Mouse (Mus musculus) spleen, postnatal 4 days (tissue): ENCODE measurements at regions not wholly inside any gene's neighbourhood (a gene's known extent, or its start where the extent isn't known, plus 50 kb on each side); places are given as distances from the start of the nearest gene placed in this dataset.
A peak's percentile ranks its signal among the peaks of the same experiment; 100 is the strongest.

Source experiments
- DNase-seq, 2 experiments: peaks; one replicate each; pipeline ENCODE4 v3.0.0; 2022; ENCODE audit warnings: low spot score in 2 of 2

DNA sequence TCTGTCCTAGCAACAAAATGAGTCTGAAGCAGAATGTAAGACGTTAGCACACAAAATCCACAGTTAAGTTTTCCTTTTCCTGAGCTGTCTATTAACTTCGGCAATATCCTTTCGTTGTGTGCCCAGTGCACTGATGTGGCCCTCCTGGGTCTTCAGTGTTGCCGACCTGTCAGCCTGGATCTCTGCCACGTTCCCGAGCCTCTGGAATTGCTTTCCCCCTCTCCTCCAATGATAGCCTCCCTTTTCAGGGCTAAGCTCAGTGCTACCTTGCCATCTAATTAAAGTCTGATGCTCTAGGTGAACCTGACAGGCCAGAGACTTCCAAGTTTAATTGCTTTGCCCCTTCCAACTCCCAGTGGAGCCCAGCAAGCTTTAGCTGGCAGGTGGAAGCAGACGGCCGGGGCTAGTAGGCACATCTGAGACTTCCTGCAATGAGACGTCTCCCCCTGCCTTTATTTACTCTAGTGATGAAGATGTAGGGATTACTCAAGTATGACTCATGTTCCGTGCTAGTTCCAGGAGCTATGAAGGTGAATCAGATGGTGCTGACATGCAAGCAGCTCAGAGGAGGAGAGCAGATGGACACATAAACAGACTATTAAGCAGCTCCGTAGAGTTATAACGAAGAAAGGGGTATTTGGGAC is 894.3 kb upstream of the Car8 start:
- peak; percentile 7 to 54 for DNase-seq

DNA sequence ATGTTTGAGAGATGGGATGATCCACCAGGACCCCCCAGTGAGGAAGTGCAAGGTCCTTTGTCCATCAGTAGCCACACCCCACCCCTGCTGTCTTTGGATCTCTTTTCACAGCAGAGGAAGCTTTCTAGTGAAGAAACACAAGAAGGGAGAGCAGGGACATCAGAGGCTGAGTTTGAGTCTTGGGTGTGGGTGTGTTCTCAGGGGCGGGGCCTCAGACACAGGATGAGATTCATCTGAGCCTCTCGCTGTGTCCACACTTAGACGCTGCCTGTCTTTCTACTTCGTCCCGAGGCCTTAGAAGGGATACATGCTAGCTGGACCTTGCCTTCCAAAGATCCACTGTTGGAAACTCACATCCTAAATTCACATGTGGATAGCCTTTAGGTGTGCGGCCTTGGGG is 893.5 kb upstream of the Car8 start:
- DNase-seq: peak; percentile 15 to 60

DNA sequence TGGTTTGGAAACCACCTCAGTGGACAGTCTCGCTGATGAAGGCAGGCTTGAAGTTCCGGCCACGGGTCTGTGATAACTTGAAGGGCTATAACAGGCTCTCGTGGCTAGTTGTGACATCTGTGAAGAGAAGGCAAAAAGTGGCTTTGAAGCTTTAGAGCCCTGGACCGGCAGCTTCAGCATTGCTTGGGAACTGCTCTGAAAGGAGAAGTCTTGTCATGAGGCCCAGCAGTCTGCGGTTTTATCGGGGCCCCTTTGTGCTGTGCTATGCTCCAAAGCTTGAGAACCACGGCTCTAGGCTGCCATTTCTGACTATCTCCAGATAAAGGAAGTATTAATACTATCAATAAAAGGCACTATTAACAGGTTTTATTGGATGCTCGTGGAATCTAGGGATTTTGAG is 892.8 kb upstream of the Car8 start:
- peak; percentile 25 to 63 for DNase-seq

DNA sequence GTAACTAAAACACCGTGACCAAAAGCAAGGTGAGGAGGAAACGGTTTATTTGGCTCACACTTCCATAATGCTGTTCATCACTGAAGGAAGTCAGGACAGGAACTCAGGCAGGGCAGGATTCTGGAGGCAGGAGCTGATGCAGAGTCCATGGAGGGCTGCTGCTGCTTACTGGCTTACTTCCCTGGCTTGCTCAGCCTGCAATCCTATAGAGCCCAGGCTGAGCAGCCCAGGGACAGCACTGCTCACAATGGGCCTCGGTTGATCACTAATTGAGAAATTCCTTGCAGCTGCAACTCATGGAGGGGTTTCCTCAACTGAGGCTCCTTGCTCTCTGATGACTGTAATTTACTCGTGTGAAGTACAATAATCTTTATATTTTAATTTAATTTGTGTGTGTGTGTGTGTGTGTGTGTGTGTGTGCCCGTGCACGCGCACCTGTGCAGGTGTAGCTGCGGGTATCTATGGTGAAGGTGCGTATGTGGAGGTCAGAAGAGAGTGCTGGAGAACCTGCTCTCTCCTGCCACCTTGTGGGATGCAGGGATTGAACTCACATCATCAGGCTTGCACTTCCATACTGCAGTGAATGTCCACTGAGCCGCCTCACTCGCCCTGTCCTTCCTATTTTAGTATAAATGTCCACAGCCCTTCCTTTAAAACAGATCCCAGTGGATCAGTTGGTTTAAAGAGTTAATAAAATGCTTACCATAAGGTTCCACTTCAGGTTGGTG is 886.6 kb upstream of the Car8 start:
- no peak for DNase-seq

DNA sequence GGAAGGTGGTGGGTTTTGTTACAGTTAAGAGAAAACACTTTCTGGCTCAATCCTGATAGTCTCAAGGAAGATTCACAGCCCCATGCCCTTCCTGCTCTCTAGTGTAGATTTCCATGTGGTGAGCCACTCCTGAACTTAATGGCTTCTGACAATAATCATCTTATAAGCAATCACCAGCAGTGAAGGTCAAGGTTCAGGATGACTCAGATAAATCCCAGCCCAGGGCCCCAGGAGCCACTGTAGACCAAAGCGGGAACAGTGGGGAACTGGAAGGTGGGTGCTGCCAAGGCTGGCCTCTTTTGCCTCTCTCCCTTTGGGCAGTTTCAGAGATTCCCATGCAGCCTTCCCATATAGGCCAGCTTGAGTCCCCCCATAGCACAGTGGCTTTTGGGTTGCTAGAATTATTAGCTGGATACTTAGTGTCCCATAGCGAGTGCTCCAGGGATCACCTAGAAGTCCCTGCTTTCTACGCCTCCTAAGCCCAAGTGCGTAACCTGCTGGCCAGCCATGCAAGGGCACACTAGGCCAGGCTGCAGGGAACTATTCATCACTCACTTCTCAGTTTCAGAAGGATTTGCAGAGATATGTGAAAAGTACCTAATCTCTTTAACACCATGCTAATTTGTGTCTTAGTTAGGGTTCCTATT is 885.9 kb upstream of the Car8 start:
- no peak for DNase-seq

DNA sequence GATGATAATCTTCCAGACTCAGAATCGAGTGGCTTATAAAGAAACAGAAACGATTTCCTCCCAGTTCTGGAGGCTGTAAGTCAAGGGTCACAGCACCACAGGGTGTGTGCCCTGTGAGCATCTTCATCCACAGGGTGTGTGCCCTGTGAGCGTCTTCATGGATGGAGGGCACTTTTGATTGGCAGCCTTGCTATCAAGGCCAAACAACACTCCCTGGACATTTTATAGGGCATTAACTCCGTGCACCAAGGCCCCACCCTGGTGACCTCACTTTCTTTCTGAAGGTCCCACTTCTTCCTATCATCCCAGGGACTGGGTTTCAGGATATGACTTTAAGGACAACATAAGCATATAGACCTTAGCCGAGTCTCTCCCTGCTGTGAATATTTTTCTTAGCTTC is 885.3 kb upstream of the Car8 start:
- DNase-seq: no peak

DNA sequence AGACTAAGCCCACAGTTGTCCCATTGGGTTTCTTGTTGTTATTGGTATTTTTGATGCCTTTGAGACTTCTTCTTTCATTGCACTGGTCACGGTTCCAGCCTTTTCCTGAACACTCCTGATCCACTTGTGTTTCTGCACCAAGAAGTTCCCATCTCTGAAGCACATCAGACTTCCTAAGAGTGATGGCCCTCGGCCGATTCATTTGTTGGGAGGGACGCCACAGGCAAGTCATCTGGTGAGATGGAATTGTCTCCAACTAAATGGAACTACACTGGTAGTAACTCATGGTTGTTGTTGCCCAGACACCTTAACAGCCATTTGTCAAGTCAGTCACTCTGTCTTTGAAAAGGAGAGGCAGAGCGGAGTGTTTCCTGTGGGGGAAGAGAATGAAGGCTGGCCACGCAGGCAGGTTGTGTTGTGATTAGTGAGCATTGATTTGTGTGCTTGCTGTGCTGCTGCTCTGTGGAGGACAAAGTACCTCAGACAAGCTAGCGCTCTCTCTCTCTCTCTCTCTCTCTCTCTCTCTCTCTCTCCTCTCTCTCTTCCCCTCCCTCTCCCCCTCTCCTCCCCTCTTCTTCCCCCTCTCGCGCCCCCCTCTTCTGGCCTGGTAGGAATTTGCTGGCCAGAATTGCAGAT is 884.7 kb upstream of the Car8 start:
- no peak for DNase-seq

DNA sequence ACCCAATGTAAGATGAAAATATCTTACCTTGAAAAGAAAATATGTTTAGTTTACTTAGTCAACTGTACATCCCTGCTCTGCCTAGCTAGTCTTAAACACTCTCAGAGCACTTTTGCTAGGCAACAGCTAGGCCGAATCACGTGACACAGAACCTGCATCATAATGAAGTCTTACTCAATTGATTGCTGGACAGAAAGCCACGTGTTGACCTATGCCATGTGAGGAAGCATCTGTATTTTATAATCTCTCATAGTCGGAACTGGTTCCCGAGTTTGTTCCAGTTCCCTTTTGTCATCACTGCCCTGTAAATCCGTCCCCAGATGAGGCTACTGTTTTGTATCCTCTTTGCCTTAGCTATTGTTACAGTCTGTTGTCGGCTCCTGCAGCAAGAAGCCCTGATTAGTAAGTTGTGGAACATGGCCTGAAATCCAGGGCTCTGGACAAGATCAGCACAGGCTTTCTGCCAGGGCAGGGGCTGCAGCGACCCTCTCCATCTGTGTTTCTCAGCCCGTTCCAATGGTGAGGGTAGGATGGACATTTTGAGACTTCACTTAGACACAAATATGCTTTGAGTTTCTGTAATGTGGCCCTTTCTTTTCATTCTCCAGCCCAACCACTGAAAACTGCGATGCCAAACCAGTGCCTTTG is 883.9 kb upstream of the Car8 start:
- no peak for DNase-seq

DNA sequence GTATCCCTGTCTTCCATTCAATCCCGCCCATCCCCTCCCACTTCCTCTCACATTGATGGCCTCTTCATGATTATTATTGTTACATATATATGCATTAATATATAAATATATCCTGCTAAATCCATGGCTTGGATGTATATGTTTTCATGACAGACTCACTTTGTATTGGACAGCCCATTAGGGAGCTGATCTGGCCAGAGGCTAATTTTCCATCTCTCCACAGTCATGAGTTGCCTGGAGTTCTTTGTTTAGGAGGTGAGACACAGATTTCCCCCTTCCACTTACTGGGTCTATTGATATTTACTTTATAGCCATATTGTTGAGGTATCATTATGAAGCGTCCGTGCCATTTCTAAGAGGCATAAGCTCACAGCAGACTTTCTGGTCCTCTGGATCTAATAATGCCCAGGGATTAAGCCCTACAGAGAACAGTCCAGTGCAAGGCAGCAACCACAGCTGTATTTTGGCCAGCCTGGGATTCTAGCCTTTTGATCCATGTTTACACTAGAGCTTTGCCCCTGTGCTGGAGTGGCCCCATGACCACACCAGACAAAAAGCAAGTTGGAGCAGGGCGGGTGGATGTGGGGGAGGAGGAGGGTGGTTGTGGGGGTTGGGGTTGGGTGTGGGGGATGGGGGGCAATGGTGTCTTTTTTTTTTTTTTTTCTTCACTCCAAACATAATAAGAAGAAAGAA is 878.3 kb upstream of the Car8 start:
- no peak for DNase-seq

DNA sequence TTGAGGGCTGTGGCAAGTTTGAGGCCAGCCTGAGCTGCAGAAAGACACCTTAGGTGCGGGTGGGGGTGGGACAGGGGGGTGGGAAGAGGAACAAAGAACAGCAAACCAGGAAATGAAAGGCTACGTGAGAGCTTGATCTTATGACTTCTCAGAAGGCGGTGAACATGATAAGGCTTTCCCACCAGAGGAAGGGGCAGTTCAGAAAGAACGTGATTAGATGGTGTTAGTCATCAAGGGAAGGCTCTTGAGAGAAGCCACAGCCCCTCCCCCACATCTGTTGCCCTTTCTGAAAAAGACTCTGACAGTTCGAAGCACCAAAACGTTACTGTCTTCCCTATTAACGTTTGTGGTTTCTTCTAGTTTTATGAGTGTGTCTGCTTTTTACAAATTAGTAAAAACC is 877.0 kb upstream of the Car8 start:
- no peak for DNase-seq

DNA sequence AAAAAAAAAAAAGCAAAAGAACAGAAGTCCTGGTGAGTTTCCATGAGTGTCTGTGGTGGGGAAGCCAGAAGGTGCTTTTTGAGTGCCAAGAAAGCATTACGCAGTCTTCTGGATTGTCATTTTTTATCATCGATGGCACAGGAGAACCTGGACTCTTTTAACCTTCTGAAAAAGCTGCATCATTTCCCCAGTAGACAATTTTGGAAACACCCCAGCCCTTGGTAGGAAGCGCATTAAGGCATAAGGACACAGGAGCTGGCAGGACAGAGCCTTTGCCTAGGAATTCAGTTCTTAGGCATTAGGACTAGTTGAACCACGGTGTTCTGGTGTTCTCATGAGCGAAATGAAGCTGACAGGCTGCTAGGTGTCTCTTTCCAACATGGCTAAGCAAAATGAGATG is 875.1 kb upstream of the Car8 start:
- no peak for DNase-seq

DNA sequence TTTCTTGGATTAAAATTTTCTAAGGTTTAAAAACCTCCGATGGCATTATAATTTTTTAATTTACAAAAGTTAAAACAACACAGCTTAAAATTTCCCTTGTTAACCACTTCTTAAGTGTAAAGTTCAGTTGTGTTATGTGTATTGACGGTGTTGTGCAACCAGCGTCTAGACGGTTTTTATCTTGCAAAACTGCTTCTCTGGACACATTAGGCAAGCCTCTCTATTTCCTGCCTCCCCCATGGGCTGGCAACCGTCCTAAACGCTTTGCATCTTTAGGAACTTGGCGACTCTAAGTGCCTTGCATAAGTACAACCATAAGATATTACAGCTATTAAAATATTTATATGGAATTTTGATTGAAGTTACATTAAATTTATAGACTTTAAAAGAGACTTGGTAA is 871.5 kb upstream of the Car8 start:
- peak in 1 of 2 experiments; percentile 41 for DNase-seq

DNA sequence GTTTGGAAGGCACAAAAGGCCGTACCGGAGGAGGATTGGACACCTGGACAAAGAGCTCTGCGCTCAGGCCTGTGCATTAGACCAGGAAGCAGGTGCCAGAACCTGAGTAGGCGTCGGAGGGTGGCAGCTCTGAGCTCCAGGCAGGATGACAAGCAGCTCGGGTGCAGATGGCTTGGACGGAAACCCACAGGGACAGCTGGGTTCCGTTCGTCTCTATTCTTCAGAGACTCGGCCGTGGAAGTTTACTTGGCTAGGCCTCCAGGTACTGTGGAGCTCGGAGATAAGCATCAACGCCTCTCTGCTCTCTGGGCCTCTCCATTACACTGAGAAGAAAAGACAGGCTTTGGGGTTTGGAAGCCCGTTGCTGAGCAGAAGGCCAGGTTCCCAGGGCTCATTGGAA is 868.5 kb upstream of the Car8 start:
- DNase-seq: no peak

DNA sequence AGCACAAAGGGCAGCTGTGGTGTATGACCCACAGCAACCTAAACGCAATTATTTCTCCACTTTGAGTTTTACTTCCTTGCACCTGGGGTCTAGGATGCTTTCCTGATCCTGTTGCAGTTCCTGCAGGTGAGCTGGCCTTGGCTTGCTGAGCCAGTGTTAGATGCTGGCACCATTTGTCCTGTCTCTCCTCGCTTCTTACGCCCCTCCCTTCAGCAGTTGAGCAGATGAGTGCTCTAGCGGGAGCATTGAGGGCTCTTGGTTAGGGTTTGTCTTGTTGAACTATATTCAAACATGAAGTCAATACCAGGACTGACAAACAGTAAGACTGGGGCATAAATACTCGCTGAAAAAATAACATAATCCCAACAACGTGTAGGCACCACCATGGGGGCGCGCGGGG is 867.9 kb upstream of the Car8 start:
- no peak for DNase-seq

DNA sequence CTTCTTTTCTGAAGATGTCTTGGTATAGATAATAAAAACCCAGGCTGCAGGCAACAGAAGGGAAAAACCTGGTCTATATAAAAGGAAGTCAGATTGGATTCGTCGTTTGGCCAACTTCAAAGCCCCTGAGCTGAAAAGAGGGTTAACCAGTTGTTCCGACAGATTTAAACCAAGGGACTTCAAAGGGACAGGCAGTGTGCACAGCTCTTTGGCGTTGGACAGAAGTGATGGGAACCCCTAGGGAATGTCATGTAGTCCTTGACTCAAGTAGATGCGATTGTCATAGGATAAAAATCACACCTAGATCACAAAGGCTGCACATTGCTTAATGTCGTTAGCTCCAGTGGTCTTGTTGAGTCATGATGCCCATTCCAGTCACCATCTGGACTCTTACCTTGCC is 865.8 kb upstream of the Car8 start:
- DNase-seq: no peak

DNA sequence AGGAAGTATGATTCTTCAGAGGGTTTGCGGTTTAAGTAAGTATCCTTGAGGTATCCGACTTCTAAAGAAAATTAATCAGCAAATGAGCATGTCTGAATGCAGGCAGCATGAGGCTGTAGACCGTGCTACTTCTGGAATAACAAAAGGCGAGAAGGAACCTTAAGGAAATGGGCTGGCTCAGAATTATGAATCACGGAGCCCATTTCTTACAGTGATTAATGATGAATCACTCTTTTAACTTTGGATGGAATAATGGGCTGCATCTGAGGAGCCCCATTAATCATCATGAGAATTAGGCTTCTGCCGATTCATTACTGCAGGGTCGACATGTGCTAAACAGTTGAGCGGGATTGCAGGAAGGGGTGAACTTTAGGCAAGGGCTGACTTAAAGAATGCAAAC is 865.1 kb upstream of the Car8 start:
- no peak for DNase-seq

DNA sequence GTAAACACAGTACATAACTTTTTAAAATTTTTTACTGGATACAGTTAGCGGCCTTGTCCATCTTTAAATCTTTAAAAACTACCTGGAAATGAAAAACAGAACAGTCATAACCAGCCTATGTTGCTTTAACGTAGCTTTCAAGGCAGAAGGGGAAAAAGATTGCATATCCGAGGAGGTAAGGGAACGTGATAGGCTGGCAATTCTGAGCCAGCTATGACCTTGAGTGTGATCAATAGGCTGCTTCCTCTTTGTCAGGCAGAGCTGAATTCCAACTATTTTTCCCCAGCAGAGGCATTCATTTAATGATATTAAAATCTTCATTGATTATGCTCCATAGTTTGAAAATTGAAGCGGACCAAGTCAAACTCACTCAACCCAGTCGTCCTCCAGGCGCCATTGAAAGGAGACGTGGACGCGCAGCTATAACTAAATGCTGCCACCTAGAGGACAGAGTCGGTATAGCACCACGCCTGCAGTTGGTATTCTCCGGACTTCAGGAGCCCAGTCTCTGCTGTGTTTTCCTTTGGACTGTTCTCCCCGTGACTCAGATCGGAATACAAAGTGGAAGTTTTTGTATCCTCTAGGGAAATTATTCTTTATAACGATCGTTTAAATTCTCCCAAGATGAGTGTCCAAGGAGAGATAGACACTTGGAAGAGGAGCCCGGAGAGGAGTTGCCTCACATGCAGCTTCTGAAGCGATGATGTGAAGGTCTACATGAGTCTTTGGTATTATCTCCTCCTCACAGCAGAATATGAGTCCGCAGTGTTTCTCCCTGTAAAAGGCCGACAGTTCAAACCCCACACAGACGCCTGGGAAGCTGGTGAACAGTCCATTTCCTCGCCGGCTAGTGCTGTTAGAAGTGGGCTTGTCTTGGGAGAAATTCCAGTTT is 858.2 kb upstream of the Car8 start:
- DNase-seq: peak; percentile 73 to 94

DNA sequence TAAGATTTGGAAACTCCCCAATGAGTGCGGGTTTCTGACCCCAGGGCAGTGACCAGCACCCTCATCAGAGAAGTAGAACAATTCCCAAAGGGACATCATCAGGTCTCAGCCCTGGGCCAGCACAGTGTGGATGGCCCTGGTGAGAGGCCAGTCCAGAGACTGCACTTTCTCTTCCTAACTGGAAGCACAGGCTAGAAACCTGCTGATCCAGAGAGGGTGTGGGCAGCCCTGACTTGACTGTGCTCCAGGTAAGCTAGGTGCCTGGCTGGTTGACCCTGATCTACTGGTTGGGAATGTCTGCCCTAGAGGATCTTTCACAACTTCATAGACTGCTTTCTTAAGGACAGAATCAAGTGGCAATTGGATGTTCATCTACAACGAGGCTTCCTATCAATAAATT is 857.4 kb upstream of the Car8 start:
- no peak for DNase-seq

DNA sequence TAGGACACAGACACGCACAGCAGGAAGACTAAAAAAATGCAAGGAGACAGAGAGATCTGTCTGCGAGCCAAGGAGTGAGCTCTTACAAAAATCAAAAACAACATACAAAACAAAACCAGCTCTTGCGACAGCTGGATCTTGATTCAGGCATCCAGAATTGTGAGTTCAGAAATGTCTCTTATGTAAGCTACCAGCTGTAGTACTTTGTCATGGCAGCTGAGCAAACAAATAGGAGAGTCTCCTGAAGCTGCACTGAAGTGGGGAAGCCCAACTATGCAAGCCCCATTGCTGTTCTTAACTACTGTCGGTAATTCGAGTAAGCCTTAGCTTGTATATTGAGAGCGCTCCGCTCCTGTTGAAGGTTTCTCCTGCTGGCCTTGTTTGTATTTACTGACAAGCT is 856.8 kb upstream of the Car8 start:
- no peak for DNase-seq

DNA sequence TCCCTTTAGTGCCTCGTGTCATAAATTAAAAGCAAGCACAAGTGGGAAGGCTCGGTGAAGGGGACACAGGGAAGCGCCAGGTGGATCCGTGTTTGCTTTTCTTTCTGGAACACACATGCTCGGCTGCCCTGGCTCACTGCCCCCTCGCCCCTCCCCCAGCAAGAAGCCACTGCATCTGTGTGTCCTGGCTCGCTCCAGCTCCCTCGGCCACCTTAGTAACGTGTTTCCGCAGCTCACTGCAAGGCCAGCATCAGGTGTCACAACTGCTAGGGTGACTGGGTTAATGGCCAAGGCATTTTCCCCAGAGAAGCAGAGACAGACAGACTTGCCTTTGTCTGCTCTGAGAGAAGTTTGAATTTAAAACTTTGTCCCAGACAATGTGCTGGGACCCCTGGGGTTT is 855.7 kb upstream of the Car8 start:
- DNase-seq: no peak

DNA sequence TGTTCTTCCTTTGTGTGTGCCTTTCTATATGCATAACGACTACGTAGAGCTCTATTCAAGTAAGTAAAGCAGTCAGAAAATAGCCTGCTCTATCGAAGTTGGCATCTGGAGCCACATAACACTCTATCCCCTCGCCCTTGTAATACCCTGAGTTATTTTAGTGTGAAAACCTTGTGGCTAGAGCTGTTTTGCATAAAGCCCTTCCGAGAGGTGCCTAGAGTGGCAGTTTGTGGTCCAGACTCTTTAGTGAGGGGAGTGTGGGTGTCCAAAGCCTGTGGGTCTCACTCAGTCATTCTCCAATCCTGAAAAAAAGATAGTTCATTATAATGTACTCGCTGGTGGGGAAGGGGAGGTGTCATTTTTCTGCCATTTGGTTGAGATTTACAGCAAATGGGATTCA is 855.2 kb upstream of the Car8 start:
- DNase-seq: no peak
